Mouse (Mus musculus) bone marrow macrophage, adult 2 months (primary cell): ENCODE results near the gene Gm11214. TPM values are rescaled to one million over a fixed set of nuclear protein-coding genes. Genes with fewer than 3 reads are reported as not detected.

Source experiments
- H3K27ac ChIP-seq: 2 replicates; pipeline ENCODE4 v1.5.1; 2012; ENCODE audit warnings: low read depth, low read length; ENCODE audit not compliant: insufficient read depth
- H3K4me1 ChIP-seq: 2 replicates; pipeline ENCODE4 v1.6.1; 2012; ENCODE audit warnings: low read length; ENCODE audit not compliant: control insufficient read depth, insufficient read depth
- H3K4me3 ChIP-seq: 2 replicates; pipeline ENCODE4 v1.5.1; 2012; ENCODE audit warnings: mild to moderate bottlenecking, low read length, moderate library complexity; ENCODE audit not compliant: insufficient read depth
- CTCF ChIP-seq: IDR thresholded peaks from 2 replicates; pipeline ENCODE4 v1.5.1; 2012; ENCODE audit warnings: low read depth, mild to moderate bottlenecking, low read length, moderate library complexity
- POLR2A ChIP-seq: IDR thresholded peaks from 2 replicates; pipeline ENCODE4 v1.6.1; 2012; ENCODE audit warnings: mild to moderate bottlenecking, low read depth, low read length, borderline replicate concordance
- polyA plus RNA-seq: library from polyadenylated mRNA; stranded (reverse); fragments of >200 nt; gene quantifications from 2 replicates; pipeline ENCODE4 v1.2.4, GENCODE M21; 2012; ENCODE audit not compliant: missing spikeins, insufficient read depth, insufficient read length

Gene Gm11214
- polyA plus RNA-seq, 1 experiment: not detected

DNA sequence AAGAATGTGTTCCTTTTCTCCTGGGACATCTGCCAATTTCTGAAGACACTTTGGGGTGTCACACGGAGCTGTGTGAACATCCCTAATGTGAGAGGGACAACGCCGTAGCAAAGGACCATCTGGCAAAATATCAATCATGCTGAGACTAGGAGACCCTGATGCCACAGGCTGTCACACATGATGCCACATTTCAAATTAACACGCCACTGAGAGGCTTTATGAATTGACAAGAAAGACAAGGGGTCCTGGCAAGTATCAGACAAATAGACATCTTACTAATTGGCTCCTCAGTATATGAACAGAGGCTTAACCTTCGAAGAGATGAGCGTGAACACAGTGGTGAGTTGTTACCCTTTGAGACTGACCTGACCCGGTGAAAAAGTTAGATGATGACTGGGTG lies 2.6 kb upstream of the Gm11214 start:
- TF ChIP-seq POLR2A: no peak
- no peak for TF ChIP-seq CTCF
- Histone ChIP-seq H3K4me3 (no peak overlapping the region), H3K27ac (no peak overlapping the region), H3K4me1 (peaks cover 6% of the 10 kb centered on the region)

DNA sequence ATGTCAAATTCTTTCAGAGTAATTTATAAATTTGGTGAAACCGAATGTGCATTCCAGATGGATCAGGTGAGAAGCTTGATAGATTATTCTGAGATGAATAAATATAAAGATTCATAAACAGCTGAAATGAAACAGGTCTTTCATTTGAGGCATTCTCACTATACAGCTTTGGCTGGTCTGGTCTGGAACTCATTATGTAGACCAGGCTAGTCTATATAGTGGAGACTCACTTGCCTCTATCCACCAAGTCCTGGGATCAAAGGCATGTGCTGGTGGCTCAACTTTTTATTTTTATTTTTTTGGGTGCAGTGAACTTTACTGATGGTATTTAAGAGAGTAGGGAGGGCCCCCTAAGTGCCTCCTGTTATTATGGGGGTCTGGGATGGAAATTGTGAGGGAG lies 1.3 kb downstream of the Gm11214 start:
- Histone ChIP-seq H3K4me1 (no peaks in the 10 kb centered on the region), H3K27ac (no peak overlapping the region), H3K4me3 (no peak overlapping the region)
- no peak for TF ChIP-seq POLR2A
- no peak for TF ChIP-seq CTCF

- Histone ChIP-seq H3K4me3 (no peak overlapping the region), H3K27ac (no peak overlapping the region), H3K4me1 (no peaks in the 10 kb centered on the region)
- TF ChIP-seq POLR2A (no peak), CTCF (no peak)
Observed at GRCm38 (mm10) chr4:63661426-63661825, 1.8 kb downstream of the Gm11214 start.

GRCm38 (mm10) chr4:63659775-63660174 lies 3.4 kb downstream of the Gm11214 start:
- TF ChIP-seq POLR2A: no peak
- no peak for TF ChIP-seq CTCF
- Histone ChIP-seq H3K4me1 (no peaks in the 10 kb centered on the region), H3K4me3 (no peak overlapping the region), H3K27ac (no peak overlapping the region)

DNA sequence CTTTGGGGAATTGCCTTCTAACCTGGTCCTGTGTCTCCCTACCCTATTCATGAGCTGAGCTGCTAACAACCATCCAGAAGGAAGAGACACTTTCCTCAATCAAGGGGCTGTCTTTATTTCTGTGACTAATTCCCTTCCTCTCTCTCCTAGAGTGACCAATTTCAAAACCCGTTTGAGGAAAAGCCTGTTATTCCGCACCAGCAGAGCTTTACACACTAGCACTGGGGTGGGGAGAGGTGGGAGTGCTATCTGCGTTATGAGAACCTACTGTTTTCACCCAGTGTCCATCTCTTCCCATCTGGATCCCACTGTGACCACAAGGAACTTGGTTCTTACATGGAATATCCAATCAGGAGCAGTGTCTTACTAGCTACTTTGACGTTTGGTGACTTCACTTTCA lies 4.1 kb downstream of the Gm11214 start:
- H3K4me3 ChIP-seq: no peak overlapping the region
- no peaks in the 10 kb centered on the region for H3K4me1 ChIP-seq
- TF ChIP-seq CTCF: no peak
- TF ChIP-seq POLR2A: no peak
- H3K27ac ChIP-seq: no peak overlapping the region

DNA sequence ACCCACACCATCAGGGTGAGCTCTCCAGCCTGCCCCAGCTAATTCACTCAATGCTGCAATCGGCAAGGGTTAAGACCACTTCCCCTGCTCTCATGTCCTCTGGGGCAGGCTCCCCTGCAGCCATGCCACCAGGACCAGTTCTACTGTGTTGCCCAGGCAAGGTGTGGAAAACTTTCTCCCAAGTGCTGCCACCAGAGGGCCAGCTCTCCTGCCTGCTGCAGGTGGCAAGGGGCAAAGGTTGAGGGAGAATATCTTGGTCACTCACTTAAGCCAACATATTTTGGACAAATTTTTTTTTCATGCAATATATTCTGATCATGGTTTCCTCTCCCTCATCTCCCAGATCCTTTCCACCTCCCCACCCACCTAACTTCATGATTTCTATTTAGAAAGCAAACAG lies 8.8 kb downstream of the Gm11214 start:
- no peak for TF ChIP-seq POLR2A
- no peak for TF ChIP-seq CTCF
- Histone ChIP-seq H3K4me3 (no peak overlapping the region), H3K27ac (no peak overlapping the region), H3K4me1 (no peaks in the 10 kb centered on the region)

GRCm38 (mm10) chr4:63643956-63644726 lies 19.0 kb downstream of the Gm11214 start:
- no peaks in the 10 kb centered on the region for H3K4me1 ChIP-seq
- no peak for TF ChIP-seq POLR2A
- TF ChIP-seq CTCF: no peak
- no peak overlapping the region for H3K27ac ChIP-seq
- no peak overlapping the region for H3K4me3 ChIP-seq

DNA sequence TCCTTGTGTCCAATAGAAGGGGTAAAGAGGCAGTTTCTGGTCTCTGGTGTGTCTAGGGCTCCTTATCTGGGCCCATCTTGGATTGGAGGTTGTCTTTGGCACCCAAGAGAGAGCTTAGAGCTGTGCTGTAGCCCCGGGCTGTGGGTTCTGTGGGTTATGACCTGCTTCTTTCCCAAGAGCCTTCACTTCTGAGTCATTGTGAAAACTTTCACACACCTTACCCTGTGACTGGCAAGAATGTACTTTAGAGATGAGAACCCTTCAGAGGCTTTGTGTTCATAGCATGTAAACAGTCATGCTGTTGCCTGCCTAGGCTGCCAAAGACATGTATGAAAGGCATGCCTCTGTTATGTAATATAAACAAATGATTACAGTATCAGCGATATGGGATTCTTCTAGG lies 23.3 kb downstream of the Gm11214 start:
- no peak overlapping the region for H3K4me3 ChIP-seq
- no peak for TF ChIP-seq CTCF
- TF ChIP-seq POLR2A: no peak

GRCm38 (mm10) chr4:63638603-63639002 lies 24.6 kb downstream of the Gm11214 start:
- TF ChIP-seq CTCF: no peak
- no peak for TF ChIP-seq POLR2A
- Histone ChIP-seq H3K4me3 (no peak overlapping the region), H3K27ac (no peak overlapping the region), H3K4me1 (no peaks in the 10 kb centered on the region)

More for the DNA sequence above, 23.3 kb downstream of the Gm11214 start:
- no peaks in the 10 kb centered on the region for H3K4me1 ChIP-seq
- no peak overlapping the region for H3K27ac ChIP-seq

GRCm38 (mm10) chr4:63633181-63633580 lies 30.0 kb downstream of the Gm11214 start:
- no peak for TF ChIP-seq CTCF
- no peak for TF ChIP-seq POLR2A
- H3K27ac ChIP-seq: no peak overlapping the region
- H3K4me3 ChIP-seq: no peak overlapping the region
- H3K4me1 ChIP-seq: no peaks in the 10 kb centered on the region

DNA sequence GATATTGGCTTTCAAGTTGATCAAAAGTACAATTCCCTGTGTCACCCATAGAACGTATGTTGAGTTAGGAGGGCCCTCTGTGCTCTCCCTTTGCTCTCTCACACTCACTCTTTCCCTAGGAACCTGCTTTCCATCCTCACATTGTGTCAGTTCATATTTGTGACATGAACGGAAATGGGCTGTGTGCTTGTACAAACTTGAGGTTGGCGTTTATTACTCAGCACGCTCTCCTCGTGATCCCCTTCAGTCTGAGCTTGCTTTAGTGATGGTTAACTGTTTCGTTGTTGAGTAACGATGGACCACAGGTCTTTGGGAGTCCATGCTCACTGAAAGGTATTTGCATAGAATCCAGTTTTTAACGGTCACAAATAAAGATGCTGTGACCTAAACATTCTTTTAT lies 36.1 kb downstream of the Gm11214 start:
- no peak for TF ChIP-seq CTCF
- TF ChIP-seq POLR2A: no peak
- H3K4me1 ChIP-seq: no peaks in the 10 kb centered on the region
- no peak overlapping the region for H3K4me3 ChIP-seq
- no peak overlapping the region for H3K27ac ChIP-seq
